Mouse (Mus musculus) kidney, postnatal 14 days (tissue): ENCODE data around the gene Gpr165.

Source experiments
- DNase-seq: peaks from one replicate; pipeline ENCODE4 v3.0.0; 2022; ENCODE audit warnings: mixed read lengths

Gene Gpr165

DNA sequence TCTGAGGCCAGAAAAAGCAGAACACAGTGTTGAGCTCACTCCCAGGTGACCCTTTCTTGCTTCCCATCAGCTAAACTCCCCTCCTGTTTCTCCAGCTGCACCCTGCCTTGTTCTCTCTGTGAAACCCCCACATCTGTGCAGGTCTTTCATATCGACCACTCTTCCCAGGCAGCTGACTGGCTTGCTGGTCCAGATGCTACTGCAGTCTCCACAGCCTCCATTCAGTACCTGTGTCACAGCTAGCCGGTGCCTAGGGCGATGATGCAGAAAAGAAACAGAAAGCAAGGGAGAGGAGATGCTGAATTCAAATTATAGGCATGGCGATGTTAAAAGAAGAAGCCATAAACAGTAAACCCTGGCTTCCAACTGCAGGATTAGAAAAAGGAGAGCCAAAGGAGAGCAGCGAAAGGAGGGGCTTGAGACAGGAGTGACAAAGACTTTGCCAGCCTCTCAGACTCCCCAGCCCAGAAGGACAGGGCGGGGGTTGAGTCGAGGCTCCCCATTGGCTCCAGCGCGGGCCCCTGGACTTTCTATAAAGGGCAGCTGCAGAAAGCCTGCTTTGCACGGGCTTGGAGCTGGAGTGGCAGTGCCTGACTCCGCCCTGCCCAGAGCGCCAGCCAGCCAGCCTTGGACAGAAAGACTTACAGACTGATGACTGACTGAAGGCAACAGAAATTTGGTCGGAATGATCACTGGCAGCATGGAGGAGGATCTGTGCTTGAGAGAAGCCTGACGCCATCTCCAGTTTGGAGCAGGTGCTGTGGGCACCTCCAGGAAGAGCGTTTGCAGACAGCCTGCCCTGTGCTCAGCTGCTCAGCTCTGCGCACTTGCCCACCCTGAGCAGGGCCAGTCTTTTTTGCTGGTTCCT, at the start of gene Gpr165:
Gene Gpr165, plus strand, starts transcription at position 535 of the 868 bp plus-strand sequence.
- DNase-seq: peak; percentile 21

DNA sequence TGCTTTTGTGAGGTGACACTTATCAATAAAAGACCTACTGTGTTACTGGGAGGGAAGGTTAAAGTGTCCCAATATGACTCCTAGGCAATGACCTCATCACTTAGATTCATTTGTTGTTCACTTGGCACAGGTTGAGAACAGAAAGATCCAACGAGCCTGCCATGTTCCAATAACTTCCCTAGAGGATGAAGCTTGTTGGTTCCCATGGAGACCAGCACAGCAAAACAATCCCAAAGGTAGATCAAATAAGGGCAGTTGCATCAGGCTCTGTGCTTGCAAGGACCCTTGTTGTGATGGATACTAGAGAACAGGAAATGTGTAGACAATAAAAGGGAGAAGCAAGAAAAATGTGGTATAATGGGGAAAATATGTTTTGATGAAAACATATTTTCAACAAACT, 38.4 kb upstream of the Gpr165 start:
- no peak for DNase-seq
